Mouse (Mus musculus): ENCODE measurements at regions not wholly inside any gene's neighbourhood (a gene's known extent, or its start where the extent isn't known, plus 50 kb on each side); places are given as distances from the start of the nearest gene placed in this dataset.

DNA sequence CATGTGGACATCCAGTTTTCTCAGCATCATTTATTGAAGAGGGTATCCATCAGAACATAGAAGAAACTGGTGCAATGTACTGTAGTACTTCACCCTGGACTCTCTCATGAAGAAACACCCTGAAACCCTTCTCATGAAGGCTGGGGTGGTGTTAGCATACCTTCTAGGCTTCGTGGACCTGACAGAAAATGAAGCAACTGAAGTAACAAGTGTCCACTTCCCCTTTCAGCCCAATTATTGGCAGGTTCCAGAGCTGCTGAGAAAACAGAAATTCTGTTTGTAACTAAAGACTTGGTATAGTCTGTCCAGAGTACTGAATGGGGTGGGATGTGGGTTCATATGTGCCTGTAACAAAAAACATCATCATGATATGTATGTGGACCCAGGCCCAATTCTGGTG, 231.4 kb upstream of the Fggy start:
- Histone ChIP-seq H3K4me1 (no peaks in the 10 kb centered on the region), H3K27ac (no peak overlapping the region), H3K4me3 (no peak overlapping the region), H3K9me3 (replicated peaks) (no peaks in the 10 kb centered on the region), H3K27me3 (ENCODE audit: low read depth, poor library complexity, severe bottlenecking) (no peaks in the 10 kb centered on the region), H3K36me3 (no peaks in the 10 kb centered on the region)
- no peak for DNase-seq (ENCODE audit: low spot score)
- 75% methylated on average over 1 of the region's 1 CpGs for WGBS

DNA sequence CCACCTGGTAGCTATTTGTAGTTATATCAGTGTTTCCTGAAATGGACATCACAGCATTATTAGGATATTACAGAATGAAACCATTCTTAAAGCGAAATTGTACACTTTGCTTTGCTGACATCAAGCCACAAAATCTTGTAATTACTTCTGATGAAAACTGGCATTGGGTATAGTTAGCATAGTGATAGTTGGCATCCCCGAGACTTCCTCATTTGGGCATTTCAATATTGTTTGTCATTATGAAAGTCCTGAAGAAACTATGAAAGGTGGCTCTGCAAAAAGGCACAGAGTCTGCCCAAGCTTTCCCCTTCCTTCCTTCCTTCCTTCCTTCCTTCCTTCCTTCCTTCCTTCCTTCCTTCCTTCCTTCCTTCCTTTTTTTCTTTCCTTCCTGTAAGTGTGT, 217.5 kb upstream of the Fggy start:
- Histone ChIP-seq H3K4me1 (no peaks in the 10 kb centered on the region), H3K27me3 (ENCODE audit: low read depth, poor library complexity, severe bottlenecking) (no peaks in the 10 kb centered on the region), H3K4me3 (no peak overlapping the region), H3K9me3 (replicated peaks) (no peaks in the 10 kb centered on the region), H3K27ac (no peak overlapping the region), H3K36me3 (no peaks in the 10 kb centered on the region)
- no peak for DNase-seq (ENCODE audit: low spot score)
- 86% methylated on average over 2 of the region's 2 CpGs for WGBS

- Histone ChIP-seq H3K27ac (no peak overlapping the region), H3K9me3 (replicated peaks) (no peaks in the 10 kb centered on the region), H3K4me1 (no peaks in the 10 kb centered on the region), H3K27me3 (ENCODE audit: low read depth, poor library complexity, severe bottlenecking) (no peaks in the 10 kb centered on the region), H3K36me3 (no peaks in the 10 kb centered on the region), H3K4me3 (no peak overlapping the region)
- WGBS: 85% methylated on average over 3 of the region's 3 CpGs
- DNase-seq (ENCODE audit: low spot score): no peak
Observed at GRCm38 (mm10) chr4:95340926-95341325, 216.4 kb upstream of the Fggy start.

DNA sequence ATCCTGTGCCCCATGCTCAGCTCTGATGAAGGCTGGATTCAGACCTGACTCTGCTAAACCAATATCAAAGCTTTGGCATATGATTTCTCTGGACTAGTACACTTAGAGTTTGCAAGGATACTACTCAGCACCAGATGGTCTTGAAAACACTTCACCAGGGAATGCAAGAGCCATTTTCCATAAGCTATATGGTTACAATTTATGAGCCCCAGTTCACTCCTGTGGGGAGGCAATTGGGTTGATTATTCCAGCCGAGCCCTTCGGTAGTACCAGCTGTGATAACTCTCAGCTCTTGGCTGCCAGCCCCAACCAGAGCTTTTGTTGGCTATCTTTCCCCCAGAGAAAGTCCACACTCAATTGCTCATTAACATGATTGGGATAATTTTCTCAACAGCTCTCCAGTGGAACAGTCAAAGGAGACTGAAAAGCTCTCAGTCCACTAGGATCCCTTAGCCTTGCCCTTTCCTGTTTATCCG, 210.5 kb upstream of the Fggy start:
- Histone ChIP-seq H3K4me3 (no peak overlapping the region), H3K27ac (no peak overlapping the region), H3K36me3 (no peaks in the 10 kb centered on the region), H3K9me3 (replicated peaks) (no peaks in the 10 kb centered on the region), H3K27me3 (ENCODE audit: low read depth, poor library complexity, severe bottlenecking) (no peaks in the 10 kb centered on the region), H3K4me1 (no peaks in the 10 kb centered on the region)
- no peak for DNase-seq (ENCODE audit: low spot score)
- WGBS: 75% methylated on average over 3 of the region's 3 CpGs

- H3K4me1 ChIP-seq: no peaks in the 10 kb centered on the region
- WGBS: 92% methylated on average over 2 of the region's 2 CpGs
- no peak overlapping the region for H3K27ac ChIP-seq
- no peaks in the 10 kb centered on the region for H3K36me3 ChIP-seq
- H3K9me3 ChIP-seq (replicated peaks): no peaks in the 10 kb centered on the region
- DNase-seq (ENCODE audit: low spot score): no peak
- H3K4me3 ChIP-seq: no peak overlapping the region
- no peaks in the 10 kb centered on the region for H3K27me3 ChIP-seq (ENCODE audit: low read depth, poor library complexity, severe bottlenecking)
Observed at GRCm38 (mm10) chr4:95347436-95347835, 209.9 kb upstream of the Fggy start.

- H3K4me1 ChIP-seq: peaks cover 2% of the 10 kb centered on the region
- no peaks in the 10 kb centered on the region for H3K9me3 ChIP-seq (replicated peaks)
- no peak overlapping the region for H3K4me3 ChIP-seq
- no peaks in the 10 kb centered on the region for H3K27me3 ChIP-seq (ENCODE audit: low read depth, poor library complexity, severe bottlenecking)
- no peak overlapping the region for H3K27ac ChIP-seq
- H3K36me3 ChIP-seq: no peaks in the 10 kb centered on the region
- no peak for DNase-seq (ENCODE audit: low spot score)
- whole genome bisulfite sequencing: 86% methylated on average over 4 of the region's 4 CpGs
Observed at GRCm38 (mm10) chr4:95348405-95349123, 208.7 kb upstream of the Fggy start.

DNA sequence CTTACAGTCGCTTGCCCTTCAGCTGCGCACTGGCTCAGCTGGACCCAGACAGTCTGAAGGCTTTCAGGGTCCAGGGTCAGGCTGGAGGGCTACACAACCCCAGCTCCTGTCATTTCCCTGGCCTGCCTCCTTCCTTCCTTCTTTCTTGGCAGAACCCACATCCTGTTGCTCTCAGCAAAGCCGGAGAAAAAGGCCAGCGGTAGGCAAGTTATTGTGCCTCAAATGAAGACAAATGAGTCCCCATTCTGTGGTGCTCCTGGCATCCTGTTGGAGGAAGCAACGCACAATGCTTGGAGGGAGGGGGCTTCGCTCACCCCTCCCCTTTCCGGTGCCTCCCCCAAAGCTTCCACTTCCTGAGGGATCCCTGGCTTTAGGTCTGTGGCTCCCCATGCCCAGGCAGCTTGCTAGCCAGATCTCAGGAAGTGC, 203.4 kb upstream of the Fggy start:
- Histone ChIP-seq H3K9me3 (replicated peaks) (no peaks in the 10 kb centered on the region), H3K36me3 (no peaks in the 10 kb centered on the region), H3K4me1 (peaks cover 8% of the 10 kb centered on the region), H3K4me3 (no peak overlapping the region), H3K27me3 (ENCODE audit: low read depth, poor library complexity, severe bottlenecking) (no peaks in the 10 kb centered on the region), H3K27ac (peak overlapping the region; percentile 79)
- DNase-seq (ENCODE audit: low spot score): peak; percentile 46
- WGBS: 52% methylated on average over 7 of the region's 7 CpGs

DNA sequence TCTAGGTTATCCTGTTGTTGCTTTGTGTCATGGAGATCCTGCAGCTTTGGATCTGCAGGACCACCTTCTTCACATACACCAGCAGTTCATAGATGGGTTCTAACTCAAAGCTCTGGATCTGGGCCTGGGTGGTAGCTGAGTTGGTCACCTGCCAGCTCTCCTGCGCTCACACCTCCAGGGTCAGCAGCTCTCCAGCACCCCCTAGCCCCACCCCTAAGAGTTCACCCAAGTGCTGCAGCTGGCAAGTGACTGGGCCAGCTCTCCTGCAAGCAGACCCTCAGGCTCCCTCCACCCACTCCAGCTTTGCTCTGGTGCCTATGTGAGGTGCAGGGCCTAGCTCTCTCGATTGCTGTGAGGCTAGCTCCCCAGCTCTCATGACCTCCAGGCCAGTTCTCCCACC, 198.6 kb upstream of the Fggy start:
- WGBS: 79% methylated on average over 2 of the region's 2 CpGs
- no peaks in the 10 kb centered on the region for H3K36me3 ChIP-seq
- H3K4me3 ChIP-seq: no peak overlapping the region
- H3K27ac ChIP-seq: no peak overlapping the region
- H3K4me1 ChIP-seq: peaks cover 5% of the 10 kb centered on the region
- no peak for DNase-seq (ENCODE audit: low spot score)
- H3K27me3 ChIP-seq (ENCODE audit: low read depth, poor library complexity, severe bottlenecking): no peaks in the 10 kb centered on the region
- H3K9me3 ChIP-seq (replicated peaks): no peaks in the 10 kb centered on the region

DNA sequence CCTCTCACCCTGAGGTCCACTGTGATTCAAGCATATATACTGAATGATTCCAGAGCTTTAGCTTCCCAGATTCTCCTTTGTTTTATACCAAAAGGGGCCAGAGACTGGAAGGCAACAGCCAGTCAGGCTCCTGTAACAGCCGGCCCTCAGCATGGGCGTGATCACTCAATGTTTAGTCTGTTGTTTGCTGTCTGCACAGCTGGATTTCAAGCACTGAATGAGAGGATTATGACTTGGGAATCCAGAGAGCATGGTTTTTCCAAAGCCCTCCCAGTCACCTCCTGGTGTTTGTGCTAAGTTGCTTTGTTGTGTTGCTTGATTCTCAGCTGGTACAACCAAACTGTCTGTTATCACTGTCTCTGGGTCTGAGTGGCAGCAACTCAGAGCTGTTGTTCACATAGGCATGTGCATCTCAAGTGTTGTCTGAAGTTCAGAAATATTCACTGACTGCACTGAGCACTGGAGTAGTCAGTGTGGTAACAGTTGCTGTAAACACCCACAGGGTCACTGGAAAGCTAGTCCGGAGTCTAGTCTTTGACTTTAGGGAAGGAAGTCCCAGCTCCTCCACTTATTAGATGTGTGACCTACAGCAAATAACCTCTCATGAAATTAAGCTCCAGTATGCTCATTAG, 196.9 kb upstream of the Fggy start:
- no peaks in the 10 kb centered on the region for H3K9me3 ChIP-seq (replicated peaks)
- no peaks in the 10 kb centered on the region for H3K36me3 ChIP-seq
- DNase-seq (ENCODE audit: low spot score): no peak
- no peaks in the 10 kb centered on the region for H3K27me3 ChIP-seq (ENCODE audit: low read depth, poor library complexity, severe bottlenecking)
- WGBS: 64% methylated on average over 3 of the region's 3 CpGs
- H3K4me1 ChIP-seq: no peaks in the 10 kb centered on the region
- H3K4me3 ChIP-seq: no peak overlapping the region
- H3K27ac ChIP-seq: no peak overlapping the region

GRCm38 (mm10) chr4:95364376-95365082, 192.8 kb upstream of the Fggy start:
- H3K4me1 ChIP-seq: no peaks in the 10 kb centered on the region
- 92% methylated on average over 4 of the region's 4 CpGs for WGBS
- no peak for DNase-seq (ENCODE audit: low spot score)

DNA sequence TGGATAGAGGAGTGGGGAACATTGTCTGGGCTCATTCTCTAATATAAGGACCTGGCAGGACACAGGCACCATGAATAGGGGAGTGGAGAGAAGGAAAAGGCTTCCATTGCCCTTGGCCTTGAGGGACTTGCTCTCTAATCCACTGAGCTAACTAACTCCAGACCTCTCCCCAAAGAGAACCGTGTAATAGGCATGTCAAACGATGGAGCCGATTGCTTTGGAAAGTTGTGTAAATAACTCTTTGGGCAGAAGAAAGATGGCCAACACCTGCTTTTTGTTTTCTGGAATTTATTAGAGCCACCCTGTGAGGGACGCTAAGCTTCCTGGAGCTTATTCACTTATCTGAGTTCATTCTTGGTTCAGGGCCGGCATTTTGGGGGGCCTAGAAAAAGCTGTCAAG, 180.9 kb upstream of the Fggy start:
- H3K36me3 ChIP-seq: no peaks in the 10 kb centered on the region
- 16% methylated on average over 5 of the region's 5 CpGs for WGBS
- no peak overlapping the region for H3K27ac ChIP-seq
- no peaks in the 10 kb centered on the region for H3K27me3 ChIP-seq (ENCODE audit: low read depth, poor library complexity, severe bottlenecking)
- H3K9me3 ChIP-seq (replicated peaks): no peaks in the 10 kb centered on the region
- H3K4me1 ChIP-seq: peaks cover 20% of the 10 kb centered on the region
- DNase-seq (ENCODE audit: low spot score): no peak
- H3K4me3 ChIP-seq: no peak overlapping the region

More at GRCm38 (mm10) chr4:95364376-95365082, 192.8 kb upstream of the Fggy start:
- no peak overlapping the region for H3K27ac ChIP-seq
- no peaks in the 10 kb centered on the region for H3K36me3 ChIP-seq
- H3K4me3 ChIP-seq: no peak overlapping the region
- no peaks in the 10 kb centered on the region for H3K9me3 ChIP-seq (replicated peaks)
- no peaks in the 10 kb centered on the region for H3K27me3 ChIP-seq (ENCODE audit: low read depth, poor library complexity, severe bottlenecking)

GRCm38 (mm10) chr4:95377222-95378134, 179.8 kb upstream of the Fggy start:
- 62% methylated on average over 9 of the region's 9 CpGs for WGBS
- DNase-seq (ENCODE audit: low spot score): no peak
- no peak overlapping the region for H3K4me3 ChIP-seq

More at GRCm38 (mm10) chr4:95377222-95378134, 179.8 kb upstream of the Fggy start:
- peaks cover 20% of the 10 kb centered on the region for H3K4me1 ChIP-seq
- H3K27ac ChIP-seq: peak overlapping the region; percentile 42; the same call in 1 of the 2 replicates
- H3K27me3 ChIP-seq (ENCODE audit: low read depth, poor library complexity, severe bottlenecking): no peaks in the 10 kb centered on the region
- H3K36me3 ChIP-seq: no peaks in the 10 kb centered on the region
- no peaks in the 10 kb centered on the region for H3K9me3 ChIP-seq (replicated peaks)

Measured in limb, embryonic 10.5 days (tissue).